Mouse (Mus musculus): ENCODE measurements around the gene Fgf3. TPM values are rescaled to one million over a fixed set of nuclear protein-coding genes. Genes with fewer than 3 reads are reported as not detected.

The Fgf3 gene
- polyA plus RNA-seq, 1 experiment, result not detected

- TF ChIP-seq POLR2A (IDR thresholded peaks at IDR 0.05; ENCODE audit: borderline replicate concordance, low read depth, low read length), result no peak
- no peak for TF ChIP-seq CTCF (IDR thresholded peaks at IDR 0.05; ENCODE audit: low read depth, low read length)
- H3K4me1 ChIP-seq (ENCODE audit: control insufficient read depth, insufficient read depth, low read length), result no peaks in the 10 kb centered on the region; the same call in 1 of the 2 replicates
- no peak overlapping the region for H3K4me3 ChIP-seq (ENCODE audit: insufficient read depth, low read length)
- H3K27ac ChIP-seq (ENCODE audit: insufficient read depth, low read depth, low read length), result no peak overlapping the region
Measured at GRCm38 (mm10) chr7:144892322-144892721, 54.4 kb downstream of the Fgf3 start.

Other genes with a start within 250 kb of the Fgf3 start
- gene Ano1, start 86.1 kb upstream of the Fgf3 start, polyA plus RNA-seq (2012; ENCODE audit: insufficient read depth, insufficient read length, missing spikeins), result not detected in 2 replicates
- gene Fgf4, start 9.3 kb downstream of the Fgf3 start, polyA plus RNA-seq (2012; ENCODE audit: insufficient read depth, insufficient read length, missing spikeins), result not detected in 2 replicates
- gene Fgf15, start 58.4 kb downstream of the Fgf3 start, polyA plus RNA-seq (2012; ENCODE audit: insufficient read depth, insufficient read length, missing spikeins), result not detected in 2 replicates
- 21.5 and 30.3 TPM in 2 replicates for gene LTO1, start 77.0 kb downstream of the Fgf3 start, polyA plus RNA-seq (2012; ENCODE audit: insufficient read depth, insufficient read length, missing spikeins)
- gene Ccnd1, start 101.8 kb downstream of the Fgf3 start, polyA plus RNA-seq (2012; ENCODE audit: insufficient read depth, insufficient read length, missing spikeins), result 31.4 and 31.9 TPM in 2 replicates

Measured in bone marrow macrophage, adult 2 months (primary cell).